Mouse (Mus musculus) mouse trophoblast stem cell (cell line): ENCODE measurements at regions not wholly inside any gene's neighbourhood (a gene's known extent, or its start where the extent isn't known, plus 50 kb on each side); places are given as distances from the start of the nearest gene placed in this dataset.

ENCODE experiments used
- in situ Hi-C, 2 experiments: fragments of 300-500 bp; cut with MseI, MboI; formaldehyde crosslinking; loops; 2 replicates in 1 of 2; 3 replicates in 1 of 2; pipeline ENCODE4 v1.15.1; 2025

GRCm38 (mm10) chr3:37885776-37886175 lies 161.5 kb upstream of the Gm5148 start:
- in situ Hi-C loops: no loop called here

- in situ Hi-C loops: no loop called here
Measured at GRCm38 (mm10) chr3:37882417-37882816, 158.1 kb upstream of the Gm5148 start.

- in situ Hi-C loops: no loop called here
Measured at GRCm38 (mm10) chr3:37881016-37881415, 156.7 kb upstream of the Gm5148 start.

GRCm38 (mm10) chr3:37879056-37879455 lies 154.8 kb upstream of the Gm5148 start:
- in situ Hi-C loops: no loop called here

- in situ Hi-C loops: no loop called here
Measured at GRCm38 (mm10) chr3:37876016-37876765, 151.9 kb upstream of the Gm5148 start.

GRCm38 (mm10) chr3:37875331-37876015 lies 151.2 kb upstream of the Gm5148 start:
- in situ Hi-C loops: no loop called here

- in situ Hi-C loops: no loop called here
Measured at GRCm38 (mm10) chr3:37874864-37875263, 150.6 kb upstream of the Gm5148 start.

- in situ Hi-C loops: no loop called here
Measured at GRCm38 (mm10) chr3:37874346-37874745, 150.1 kb upstream of the Gm5148 start.

- in situ Hi-C loops: no loop called here
Measured at GRCm38 (mm10) chr3:37872329-37872728, 148.0 kb upstream of the Gm5148 start.

- in situ Hi-C loops: no loop called here
Measured at GRCm38 (mm10) chr3:37871076-37871475, 146.8 kb upstream of the Gm5148 start.

- in situ Hi-C loops: no loop called here
Measured at GRCm38 (mm10) chr3:37868454-37868853, 144.2 kb upstream of the Gm5148 start.

- in situ Hi-C loops: no loop called here
Measured at GRCm38 (mm10) chr3:37862756-37863155, 138.5 kb upstream of the Gm5148 start.

GRCm38 (mm10) chr3:37860715-37861461 lies 136.6 kb upstream of the Gm5148 start:
- in situ Hi-C loops: no loop called here

- in situ Hi-C loops: no loop called here
Measured at GRCm38 (mm10) chr3:37860034-37860714, 135.9 kb upstream of the Gm5148 start.

GRCm38 (mm10) chr3:37858624-37859302 lies 134.5 kb upstream of the Gm5148 start:
- in situ Hi-C loops: no loop called here

GRCm38 (mm10) chr3:37846191-37847003 lies 122.1 kb upstream of the Gm5148 start:
- in situ Hi-C loops: no loop called here

- in situ Hi-C loops: no loop called here
Measured at GRCm38 (mm10) chr3:37845313-37846023, 121.2 kb upstream of the Gm5148 start.

GRCm38 (mm10) chr3:37844731-37845312 lies 120.5 kb upstream of the Gm5148 start:
- in situ Hi-C loops: no loop called here

- in situ Hi-C loops: no loop called here
Measured at GRCm38 (mm10) chr3:37842289-37842688, 118.0 kb upstream of the Gm5148 start.
